Mouse (Mus musculus) left cerebral cortex, adult 8-10 months (tissue): ENCODE results near the gene 9830107B12Rik. TPM values are rescaled to one million over a fixed set of nuclear protein-coding genes. Genes with fewer than 3 reads are reported as not detected.
"Not testable (repeated sequence)": the region's sequence is repeated elsewhere in the genome, so short reads cannot be mapped to it uniquely, and the experiment has no call there.

Source experiments
- DNase-seq, 2 experiments: peaks; one replicate each; pipeline ENCODE4 v3.0.0; 2022; ENCODE audit warnings: low spot score in 2 of 2
- total RNA-seq, 4 experiments: library from RNA; stranded (reverse); gene quantifications; 2 replicates each; pipeline ENCODE4 v1.2.4; 2022

The 9830107B12Rik gene
- total RNA-seq, result under 1 TPM in 1 of 4 experiments, not detected in 3; 0.26 TPM

DNA sequence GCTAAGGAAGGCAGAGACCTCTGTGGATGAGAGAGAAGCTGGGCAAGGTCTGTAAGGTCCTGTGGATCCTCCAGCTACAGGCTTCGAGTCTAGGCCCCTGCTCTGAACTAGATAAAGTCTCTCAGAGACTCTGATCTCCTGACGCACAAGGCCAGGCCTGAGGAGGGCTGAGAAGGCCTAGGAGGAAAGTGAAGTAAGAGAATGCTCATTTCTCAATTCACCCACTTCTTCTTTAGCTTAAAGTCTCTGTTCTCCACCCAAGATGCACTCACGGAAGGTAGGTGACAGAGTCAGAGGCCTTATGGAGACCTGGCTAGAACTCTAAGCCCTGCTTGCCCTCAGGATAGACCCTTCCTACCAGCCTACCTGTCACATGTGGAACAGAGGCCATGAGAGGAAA lies at the start of gene 9830107B12Rik:
TSS of gene 9830107B12Rik (minus strand) at position 149 of the 400 bp plus-strand sequence.
- DNase-seq, result no peak

DNA sequence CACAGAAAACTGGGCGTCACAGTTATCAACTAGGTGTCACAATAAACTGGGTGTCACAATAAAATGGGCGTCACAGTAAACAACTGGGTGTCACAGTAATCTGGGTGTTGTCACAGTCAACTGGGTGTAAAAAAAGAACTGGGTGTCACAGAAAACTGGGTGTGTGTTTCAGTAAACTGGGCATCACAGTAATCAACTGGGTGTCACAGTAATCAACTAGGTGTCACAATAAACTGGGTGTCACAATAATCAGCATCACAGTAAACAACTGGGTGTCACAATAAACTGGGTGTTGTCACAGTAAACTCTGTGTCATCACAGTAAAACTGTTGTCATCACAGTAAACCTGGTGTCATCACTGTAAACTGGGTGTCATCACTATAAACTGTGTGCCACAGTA lies 46.3 kb upstream of the 9830107B12Rik start:
- DNase-seq, result no peak

DNA sequence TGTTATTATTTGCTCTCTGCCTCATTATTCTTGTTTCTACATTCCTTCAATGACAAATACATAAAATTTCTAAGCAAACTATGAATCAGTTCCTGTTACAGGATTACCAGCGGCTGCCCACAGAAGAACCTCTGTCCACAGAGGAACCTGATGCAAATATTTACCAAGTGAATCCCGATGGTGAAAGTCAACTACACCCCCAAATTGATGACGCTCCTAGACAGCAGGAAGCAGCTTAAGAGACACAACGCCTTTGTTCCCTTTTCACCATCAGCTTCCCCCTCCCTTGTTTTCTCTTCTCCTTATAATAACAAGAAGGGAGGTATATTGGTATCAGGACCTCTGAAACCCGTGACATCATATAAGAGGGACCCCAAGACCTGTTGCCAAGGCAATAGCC lies 39.2 kb upstream of the 9830107B12Rik start:
- DNase-seq, result no peak

DNA sequence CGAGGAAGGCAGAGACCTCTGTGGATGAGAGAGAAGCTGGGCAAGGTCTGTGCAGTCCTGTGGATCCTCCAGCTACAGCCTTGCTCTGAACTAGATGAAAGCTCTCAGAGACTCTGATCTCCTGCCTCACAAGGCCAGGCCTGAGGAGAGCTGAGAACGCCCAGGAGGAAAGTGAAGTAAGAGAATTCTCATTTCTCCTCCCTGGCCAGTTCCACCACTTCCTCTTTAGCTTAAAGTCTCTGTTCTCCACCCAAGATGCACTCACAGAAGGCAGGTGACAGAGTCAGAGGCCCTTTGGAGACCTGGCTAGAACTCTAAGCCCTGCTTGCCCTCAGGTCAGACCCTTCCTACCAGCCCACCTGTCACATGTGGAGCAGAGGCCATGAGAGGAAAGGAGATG lies 21.0 kb upstream of the 9830107B12Rik start, which contains the start of gene A530064D06Rik:
TSS of gene A530064D06Rik (minus strand) at position 173 of the 400 bp plus-strand sequence.
- DNase-seq, result not testable (repeated sequence)

DNA sequence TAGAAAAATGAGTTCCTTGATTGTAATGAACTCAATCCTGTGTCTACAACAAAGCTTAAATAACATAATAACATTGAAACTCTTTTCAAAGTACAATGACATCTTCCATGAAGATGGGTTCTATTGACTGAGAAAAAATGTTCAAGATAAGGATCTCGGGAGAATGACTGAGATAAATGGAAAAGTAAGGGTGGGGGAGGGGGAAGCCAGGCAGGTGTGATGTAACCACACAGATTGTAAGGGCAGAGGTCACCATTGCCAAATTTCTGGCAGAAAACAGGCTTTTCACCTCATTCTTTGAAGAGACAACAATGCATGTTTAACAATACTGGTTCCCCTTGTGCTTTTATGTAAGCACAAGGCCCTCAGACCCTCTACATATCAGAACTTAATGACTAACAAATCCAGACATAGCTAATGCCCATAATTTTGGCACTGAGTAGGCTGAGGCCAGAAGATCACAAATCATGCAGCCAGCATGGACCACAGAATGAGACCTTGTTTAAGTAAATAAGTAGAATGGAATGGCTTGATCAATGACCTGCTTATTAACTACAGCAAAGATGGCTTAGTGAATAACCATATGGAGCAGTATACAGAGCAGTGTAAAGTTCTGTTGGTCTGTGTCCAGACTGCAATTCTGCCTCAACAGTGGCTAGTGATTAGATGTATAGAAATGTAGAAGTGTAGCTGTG lies 11.5 kb upstream of the 9830107B12Rik start:
- no peak for DNase-seq

DNA sequence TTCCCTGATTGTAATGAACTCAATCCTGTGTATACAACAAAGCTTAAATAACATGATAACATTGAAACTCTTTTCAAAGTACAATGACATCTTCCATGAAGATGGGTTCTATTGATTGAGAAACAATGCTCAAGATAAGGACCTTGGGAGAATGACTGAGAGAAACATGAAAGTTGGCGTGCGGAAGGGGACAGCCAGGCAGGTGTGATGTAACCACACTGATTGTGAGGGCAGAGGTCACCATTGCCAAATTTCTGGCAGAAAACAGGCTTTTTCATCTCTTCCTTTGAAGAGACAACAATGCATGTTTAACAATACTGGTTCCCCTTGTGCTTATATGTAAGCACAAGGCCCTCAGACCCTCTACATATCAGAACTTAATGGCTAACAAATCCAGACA lies 13.3 kb downstream of the 9830107B12Rik start:
- DNase-seq, result no peak

DNA sequence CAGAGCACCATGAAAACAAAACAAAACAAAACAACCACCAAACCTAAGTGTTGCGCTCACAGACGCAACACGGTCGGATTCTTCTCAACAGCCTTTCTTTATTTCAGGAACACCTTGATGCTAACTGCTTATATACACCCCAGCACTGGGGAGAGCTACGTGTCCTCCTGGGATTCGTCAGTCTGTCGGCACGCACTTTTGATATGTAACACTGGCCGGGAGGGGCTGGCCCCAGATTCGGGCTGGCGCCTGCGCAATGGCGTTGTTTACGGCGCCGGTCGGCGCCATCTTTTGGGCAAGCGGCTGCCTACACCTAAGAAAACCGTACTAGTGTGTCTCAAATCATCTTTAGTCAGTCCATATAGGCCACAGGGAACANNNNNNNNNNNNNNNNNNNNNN lies 25.6 kb downstream of the 9830107B12Rik start:
- no peak for DNase-seq

DNA sequence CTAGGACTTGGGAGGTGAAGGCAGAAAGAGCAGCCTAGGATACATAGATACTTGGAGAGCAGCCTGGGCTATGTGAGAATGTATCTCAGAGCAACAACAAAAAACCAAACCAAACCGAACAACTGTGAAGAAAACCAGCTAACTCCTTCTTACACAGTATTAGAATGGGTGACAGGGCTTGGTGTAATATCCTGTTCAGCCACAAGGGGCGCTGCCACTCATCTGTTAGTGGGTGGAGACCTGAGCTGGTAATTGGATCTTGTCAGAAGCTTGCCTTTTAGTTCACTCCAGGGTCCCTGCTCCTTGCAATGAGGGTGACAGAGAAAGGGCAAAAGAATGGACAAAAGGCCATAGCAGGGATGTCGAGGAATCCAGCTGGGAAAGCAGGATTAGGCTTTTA lies 26.4 kb downstream of the 9830107B12Rik start:
- DNase-seq, result peak in 1 of 2 experiments; percentile 76

DNA sequence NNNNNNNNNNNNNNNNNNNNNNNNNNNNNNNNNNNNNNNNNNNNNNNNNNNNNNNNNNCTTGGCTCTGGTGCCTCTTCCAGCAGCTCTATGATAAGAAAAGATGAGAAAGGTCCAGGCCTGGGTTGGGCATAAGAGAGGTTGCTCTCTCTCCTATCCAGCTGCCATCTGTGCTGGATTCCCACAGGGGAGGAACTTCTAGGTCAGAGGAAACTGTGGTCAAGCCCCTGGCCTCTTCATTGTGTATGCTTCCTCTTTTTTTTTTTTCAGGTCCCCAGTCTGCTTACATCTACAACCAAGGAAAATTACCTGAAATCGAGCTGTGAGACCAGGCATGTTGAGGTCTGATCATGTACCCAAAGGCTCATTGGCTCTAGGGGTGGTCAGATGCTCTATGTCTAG lies 27.5 kb downstream of the 9830107B12Rik start:
- no peak for DNase-seq

DNA sequence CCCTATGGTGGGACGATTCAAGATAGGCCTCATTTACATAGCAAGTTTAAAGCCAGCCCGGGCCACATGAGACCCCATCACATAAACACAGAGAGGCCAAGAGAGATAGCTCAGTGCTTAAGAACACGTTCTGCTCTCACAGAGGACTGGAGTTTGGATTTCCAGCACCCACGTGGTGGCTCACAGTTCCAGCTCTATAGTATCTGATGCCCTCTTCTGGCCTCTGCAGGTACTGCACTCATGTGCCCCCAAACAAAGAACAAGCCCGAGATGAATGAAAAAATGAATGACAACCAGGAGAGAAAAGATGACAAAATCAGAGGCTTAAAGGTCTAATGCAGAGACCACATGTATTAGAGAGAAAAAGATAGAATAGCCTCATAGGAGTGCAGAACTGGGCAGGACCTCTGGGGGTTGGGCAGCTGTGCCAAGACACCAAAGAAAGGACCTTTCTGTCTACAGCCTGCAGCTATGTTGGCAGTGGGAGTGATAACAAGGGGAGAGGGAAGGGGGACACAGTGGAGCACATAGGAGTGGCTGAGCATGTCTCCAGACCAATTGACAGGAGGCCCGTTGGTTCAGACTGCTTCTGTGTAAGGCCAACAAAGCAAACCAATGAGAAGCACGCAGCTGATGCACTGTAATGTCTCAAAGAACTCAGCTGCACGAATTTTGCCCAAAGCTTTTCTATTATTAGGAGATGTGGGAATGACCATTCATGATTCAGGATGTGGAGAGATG lies 35.4 kb downstream of the 9830107B12Rik start:
- no peak for DNase-seq

DNA sequence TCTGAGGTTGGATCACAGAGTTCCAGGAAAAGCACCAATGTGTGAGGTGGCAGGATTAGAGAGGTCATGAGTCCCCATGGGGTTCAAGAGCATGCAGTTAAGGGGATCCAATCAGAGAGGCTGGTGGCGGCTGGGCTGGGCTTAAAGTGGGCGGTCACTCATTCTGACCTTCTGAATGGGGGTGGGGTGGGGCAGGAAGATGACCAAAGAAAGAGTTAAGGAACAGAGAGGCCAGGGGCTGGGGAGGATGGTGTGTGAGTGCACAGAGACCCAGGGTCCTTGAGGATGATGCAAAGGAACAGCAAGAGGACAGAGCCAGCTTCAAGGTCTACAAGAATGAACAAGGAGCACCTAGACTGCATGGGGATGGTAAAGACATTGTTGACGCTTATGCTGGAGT lies 37.5 kb downstream of the 9830107B12Rik start:
- DNase-seq, result no peak

DNA sequence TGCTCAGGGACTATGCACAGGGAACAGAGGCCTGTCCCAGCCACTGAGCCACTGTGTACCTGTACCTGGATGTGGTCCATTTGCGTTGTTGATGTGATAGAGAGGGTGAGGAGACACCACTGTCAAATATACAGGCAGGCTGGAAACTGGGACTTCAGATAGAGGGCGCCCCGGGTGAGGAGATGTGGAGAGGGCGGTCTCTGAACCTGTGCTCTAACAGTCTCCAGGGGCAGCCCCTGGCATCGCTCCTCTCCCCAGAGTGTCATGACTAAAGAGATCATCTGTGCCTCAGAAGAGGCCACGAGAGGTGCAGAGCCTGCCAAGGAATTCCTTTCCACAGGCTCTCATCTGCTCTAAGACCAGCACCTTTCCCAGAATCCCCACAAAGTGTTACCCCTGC lies 38.2 kb downstream of the 9830107B12Rik start:
- DNase-seq, result no peak

DNA sequence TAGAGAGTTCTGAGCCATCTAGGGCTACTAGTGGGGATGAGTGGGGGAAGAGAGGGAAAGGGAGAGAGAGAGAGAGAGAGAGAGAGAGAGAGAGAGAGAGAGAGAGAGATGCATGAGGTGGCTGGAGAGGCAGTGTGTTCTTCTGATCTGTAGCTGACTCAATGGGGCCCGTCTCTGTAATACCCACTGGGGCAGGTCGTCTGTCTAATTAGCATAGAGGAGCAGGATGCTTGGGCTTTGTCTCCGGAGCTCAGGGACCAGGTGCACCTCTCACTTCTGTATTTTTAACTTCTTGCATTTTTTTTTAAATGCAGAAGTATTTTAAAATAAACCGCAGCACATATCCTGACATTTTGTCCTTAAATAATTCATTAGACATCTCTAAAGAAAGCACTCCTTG lies 38.7 kb downstream of the 9830107B12Rik start:
- no peak for DNase-seq

DNA sequence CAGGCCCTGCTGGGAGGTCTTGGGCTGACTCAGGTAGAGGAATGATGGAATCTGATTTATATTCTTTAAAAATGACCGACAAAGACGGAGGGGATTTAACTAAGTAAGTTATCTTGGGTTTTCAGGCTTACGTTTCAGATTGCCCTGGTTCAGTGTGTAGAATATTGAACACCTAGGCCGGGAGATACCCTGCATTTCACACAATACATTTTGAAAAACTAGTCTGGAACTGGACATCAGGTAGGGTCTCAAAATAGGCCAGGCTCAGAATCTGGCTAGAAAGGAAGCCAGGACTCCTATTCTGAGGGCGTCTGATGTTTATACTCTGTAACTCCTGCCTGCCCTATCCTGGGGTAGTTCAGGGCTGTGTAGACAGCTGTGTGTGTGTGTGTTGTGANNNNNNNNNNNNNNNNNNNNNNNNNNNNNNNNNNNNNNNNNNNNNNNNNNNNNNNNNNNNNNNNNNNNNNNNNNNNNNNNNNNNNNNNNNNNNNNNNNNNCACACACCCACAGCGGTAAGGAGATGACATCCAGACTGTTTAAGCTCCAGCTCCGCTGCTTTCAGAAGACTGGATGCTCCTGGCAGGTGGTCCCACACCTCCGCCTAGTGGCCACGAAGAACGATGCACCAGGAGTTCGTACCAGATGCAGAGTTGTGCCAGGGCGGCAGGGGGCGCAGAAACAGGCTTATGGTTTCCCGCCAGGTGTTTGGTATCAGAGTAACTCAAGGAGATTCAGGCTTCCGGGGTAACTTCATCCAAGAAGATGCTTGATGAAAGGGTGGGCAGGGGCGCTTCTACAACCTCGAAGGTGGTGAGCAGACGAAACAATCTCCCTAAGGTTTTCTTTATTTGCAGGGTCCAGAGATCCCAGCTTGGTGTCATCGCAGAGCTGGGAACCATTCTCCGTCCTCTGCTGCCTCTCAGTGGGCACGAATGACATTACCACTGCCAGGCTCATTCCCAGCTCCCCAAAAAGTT lies 45.3 kb downstream of the 9830107B12Rik start:
- DNase-seq, result peak; percentile 64 to 79

DNA sequence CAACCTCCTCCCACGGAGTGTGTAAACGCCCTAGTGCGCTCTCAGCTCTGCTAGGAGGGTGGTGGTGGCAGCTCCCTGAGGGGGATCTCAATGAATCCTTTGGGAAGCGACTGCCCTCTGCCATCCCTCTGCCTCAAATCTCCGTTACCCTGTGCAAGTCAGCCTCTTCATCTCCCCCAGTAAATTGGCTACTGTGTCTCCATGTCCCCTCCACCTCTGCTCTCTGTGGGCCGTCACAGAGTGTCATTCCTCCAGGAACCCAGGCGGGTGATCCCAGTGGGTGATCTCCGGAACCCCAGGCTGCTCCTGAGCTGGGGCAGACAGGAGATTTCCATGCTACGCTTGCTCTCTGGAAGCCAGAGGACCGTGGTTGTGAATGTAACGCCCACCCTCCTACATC lies 46.8 kb downstream of the 9830107B12Rik start:
- no peak for DNase-seq

DNA sequence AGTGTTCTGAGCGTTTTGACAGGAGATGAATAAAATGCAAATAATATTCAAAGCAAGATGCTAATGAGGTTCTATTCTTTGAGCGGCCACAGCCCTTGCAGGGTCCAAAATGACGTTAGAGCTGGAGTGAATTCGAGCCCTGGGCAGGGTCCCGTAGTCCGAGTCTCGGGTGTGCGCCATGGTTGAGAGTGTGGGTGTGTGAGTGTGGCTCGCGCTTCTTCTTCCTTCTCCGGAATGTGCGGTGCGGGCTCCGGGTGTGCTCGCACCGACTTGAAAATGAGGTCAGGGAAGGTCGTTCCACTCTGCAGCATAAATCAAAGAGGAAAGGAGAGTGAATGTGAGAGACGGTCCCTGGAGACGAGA lies 47.6 kb downstream of the 9830107B12Rik start:
- no peak for DNase-seq

DNA sequence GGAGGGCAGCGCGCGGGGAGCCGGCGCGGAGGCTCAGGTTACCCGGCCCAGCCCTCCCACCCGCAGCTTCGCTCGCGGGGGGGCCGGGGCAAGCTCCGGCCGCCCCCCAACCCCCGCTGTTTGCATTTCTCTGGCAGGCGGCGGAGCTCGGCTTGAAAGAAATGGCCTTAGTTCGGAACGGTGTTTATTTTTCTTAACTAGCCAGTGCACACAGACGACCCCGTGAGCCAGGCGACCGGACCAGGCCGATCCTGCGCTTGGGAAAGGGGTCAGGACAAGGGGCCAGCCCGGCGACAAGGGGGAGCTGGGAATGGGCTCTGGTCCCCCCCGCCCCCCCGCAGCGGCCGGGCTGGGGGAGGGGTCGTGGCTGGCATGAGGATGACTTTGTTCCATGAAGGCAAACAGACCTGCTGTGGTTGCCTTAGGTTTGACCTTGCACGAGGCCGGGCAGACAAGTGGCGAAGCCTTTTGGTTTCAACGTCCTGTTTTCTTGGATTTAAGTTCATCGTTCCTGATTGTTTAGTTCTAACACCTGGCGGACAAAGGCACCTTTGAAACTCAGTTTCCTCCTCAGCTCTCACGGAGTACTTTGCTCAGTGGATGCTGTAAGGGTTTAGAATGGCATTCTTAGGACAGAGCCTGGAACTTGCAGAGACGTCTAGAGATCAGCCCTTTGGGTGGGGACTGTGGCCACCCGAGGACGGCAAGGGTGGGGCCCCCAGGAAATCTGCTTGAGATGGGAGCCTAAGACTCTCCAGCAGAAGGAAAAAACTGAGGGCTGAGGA lies 48.1 kb downstream of the 9830107B12Rik start:
- DNase-seq, result no peak

DNA sequence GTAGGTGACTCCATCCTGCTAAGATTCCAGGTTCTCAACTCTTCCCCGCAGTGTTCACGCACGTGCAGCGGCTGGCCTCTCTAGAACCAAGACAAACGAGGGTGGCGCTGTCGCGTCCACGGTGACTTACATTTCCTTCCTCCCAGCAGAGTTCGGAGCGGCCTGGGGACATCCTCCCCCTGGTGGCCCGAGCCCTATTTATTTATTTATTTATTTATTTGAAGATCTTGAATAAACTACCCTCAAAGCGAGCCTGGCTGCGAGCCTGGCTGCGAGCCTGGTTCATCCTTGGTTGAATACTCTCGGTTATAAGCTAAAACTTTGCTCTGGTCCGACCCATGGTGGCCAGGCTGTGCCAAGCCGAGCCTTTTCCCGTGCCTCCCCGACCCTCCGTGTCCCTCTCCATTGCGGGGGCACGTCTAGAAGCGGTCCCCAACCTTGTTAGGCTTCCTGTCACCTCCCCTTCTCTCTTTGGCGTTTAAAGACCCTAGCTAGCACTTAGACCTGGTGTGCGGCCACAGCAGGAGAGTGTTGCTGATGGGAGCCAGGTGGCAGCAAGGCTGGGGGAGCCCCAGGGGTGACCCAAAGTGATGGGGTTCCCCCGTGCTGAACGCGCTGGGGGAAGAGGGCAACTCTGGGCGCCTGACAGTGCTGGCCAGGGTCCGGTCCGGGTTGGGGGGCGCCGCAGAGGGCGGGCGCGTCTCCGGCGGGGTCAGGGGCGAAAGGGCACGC lies 48.9 kb downstream of the 9830107B12Rik start:
- no peak for DNase-seq

DNA sequence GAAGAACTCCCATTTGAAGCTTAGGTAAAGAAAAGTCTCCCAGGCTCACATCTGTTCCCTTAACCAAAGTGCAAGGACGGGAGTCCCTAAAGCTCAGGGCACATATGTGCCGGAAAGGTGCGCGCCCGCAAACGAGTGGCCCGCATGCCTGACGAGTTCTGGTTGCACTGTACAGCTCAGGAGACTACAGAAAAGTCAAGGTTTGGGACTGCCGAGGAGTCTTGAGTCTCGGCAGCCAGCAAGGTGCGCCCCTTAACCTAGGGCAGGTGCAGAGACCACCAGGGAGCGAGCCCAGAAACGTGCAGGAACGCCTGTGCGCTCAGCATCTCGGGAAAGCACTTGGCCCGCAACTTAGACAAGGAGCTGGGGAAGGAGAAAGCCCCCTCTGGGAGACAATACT lies 49.7 kb downstream of the 9830107B12Rik start:
- DNase-seq, result no peak

DNA sequence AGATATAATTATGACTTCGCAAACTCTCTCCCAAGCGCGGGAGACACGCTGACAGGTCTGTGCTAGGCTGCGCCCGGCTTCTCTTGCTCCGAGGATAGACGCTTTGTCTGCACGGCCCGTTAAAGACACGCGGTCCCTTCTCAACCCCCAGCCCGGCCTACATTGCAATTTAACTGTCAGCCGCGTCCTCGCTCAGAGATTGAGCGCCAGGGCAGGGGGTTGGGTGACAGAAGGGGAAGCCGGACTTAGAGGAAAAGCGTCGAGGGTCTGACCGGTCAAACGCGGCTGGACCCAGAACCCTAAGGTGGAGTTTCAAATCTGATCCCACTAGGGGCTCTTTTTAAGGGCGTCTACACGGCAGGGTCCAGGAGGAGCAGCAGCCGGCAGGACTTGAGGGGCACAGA lies 50.3 kb downstream of the 9830107B12Rik start:
- DNase-seq, result no peak
